28 mouse cellular contexts compared by ENCODE assay signal in genomic region chr3:158690686-158691085, GRCm38 (mm10).
DNase-seq lines count a peak whose midpoint lies in the region; ATAC-seq and TF ChIP-seq lines count a peak whose summit lies in the region.
"Had no signal": no experiment of that assay in that cellular context is flagged by ENCODE, and none has a peak within 500 bp of the region (broad histone marks: within the 10 kb centered on the region; RNA-seq: fewer than 3 reads in every experiment).

No protein-coding gene starts in this region.

- 94% methylated on average over 1 of the region's 1 CpGs for WGBS in midbrain, embryonic 11.5 days
- 79% methylated on average over 1 of the region's 1 CpGs for WGBS in midbrain, embryonic 16.5 days

- H3K9ac ChIP-seq in midbrain, embryonic 11.5 days (ENCODE audit: low read length) = no peak overlapping the region
- no peak overlapping the region for H3K9ac ChIP-seq in midbrain, embryonic 16.5 days (ENCODE audit: low read depth, low read length)
- H3K9ac ChIP-seq: embryonic facial prominence, embryonic 13.5 days; forebrain, embryonic 13.5 days; hindbrain, embryonic 12.5 days; hindbrain, embryonic 15.5 days had no signal

- TF ChIP-seq CTCF in Patski (IDR thresholded peaks at IDR 0.05) = no peak

- H3ac ChIP-seq in myocyte (ENCODE audit: control insufficient read depth, insufficient read length) = no peak overlapping the region

- no peak for ATAC-seq in midbrain, embryonic 11.5 days (ENCODE audit: low FRiP score)
- no peak for ATAC-seq in midbrain, embryonic 16.5 days
- peak; percentile 65 for ATAC-seq in Patski
- no peak for ATAC-seq in frontal cortex, adult (ENCODE audit: low TSS enrichment)
- ATAC-seq: CD4-positive, CD25-positive, alpha-beta regulatory T cell, adult 4 months; forebrain, embryonic 13.5 days; forebrain, embryonic 16.5 days; intestine, postnatal 0 days had no signal

- peak; percentile 70 for DNase-seq in midbrain, embryonic 11.5 days (ENCODE audit: low spot score, missing footprints)
- no peak for DNase-seq in Patski (ENCODE audit: low read depth, low spot score)
- DNase-seq in adrenal gland, postnatal 14 days = no peak
- DNase-seq: adrenal gland, adult 2 months; adrenal gland, postnatal 36 days; B cell, adult 2 months; cerebellum, adult 11 months; cerebellum, adult 2 months; cerebellum, adult 9-11 months; cerebellum, postnatal 36 days; embryo, embryonic 11 days; gastrocnemius, adult 2 months; gastrocnemius, postnatal 14 days; heart, adult 18-20 months; kidney, adult 2 months had no signal

- CTCF ChIA-PET in Patski (lab: Charles Lee) = interaction anchor here (1.2 kb wide), 1 partner anchor 1090 kb away, joined by 3 read pairs; no protein-coding TSS in a partner anchor

- H3K36me3 ChIP-seq in midbrain, embryonic 11.5 days (ENCODE audit: control insufficient read depth, insufficient read depth, low read length) = no peaks in the 10 kb centered on the region
- no peaks in the 10 kb centered on the region for H3K36me3 ChIP-seq in midbrain, embryonic 16.5 days (ENCODE audit: control insufficient read depth, insufficient read depth, low read length)
- H3K36me3 ChIP-seq in myocyte (ENCODE audit: control insufficient read depth, insufficient read depth) = no peaks in the 10 kb centered on the region
- H3K36me3 ChIP-seq: embryonic facial prominence, embryonic 10.5 days; embryonic facial prominence, embryonic 13.5 days; forebrain, embryonic 10.5 days; hindbrain, embryonic 12.5 days; hindbrain, embryonic 15.5 days had no signal

- no peak for TF ChIP-seq POLR2A in myocyte (IDR thresholded peaks at IDR 0.05; ENCODE audit: insufficient read length, low read depth)

- H3K4me3 ChIP-seq in midbrain, embryonic 11.5 days (ENCODE audit: low read depth, low read length) = no peak overlapping the region
- no peak overlapping the region for H3K4me3 ChIP-seq in midbrain, embryonic 16.5 days (ENCODE audit: low read depth, low read length)
- H3K4me3 ChIP-seq in myocyte = no peak overlapping the region
- H3K4me3 ChIP-seq: embryonic facial prominence, embryonic 10.5 days; embryonic facial prominence, embryonic 13.5 days; forebrain, embryonic 10.5 days; forebrain, embryonic 13.5 days; gastrocnemius, adult 2 months; hindbrain, embryonic 12.5 days; hindbrain, embryonic 15.5 days had no signal

- in situ Hi-C loops in Patski (cut with MboI; ENCODE audit: low pct_unique_long_range_greater_than_20kb) = no loop called here

- no peak overlapping the region for H3K27ac ChIP-seq in midbrain, embryonic 11.5 days (ENCODE audit: low read depth, low read length)
- no peak overlapping the region for H3K27ac ChIP-seq in midbrain, embryonic 16.5 days (ENCODE audit: low read length)
- H3K27ac ChIP-seq: embryonic facial prominence, embryonic 10.5 days; embryonic facial prominence, embryonic 13.5 days; forebrain, embryonic 10.5 days; forebrain, embryonic 13.5 days; gastrocnemius, adult 2 months; hindbrain, embryonic 12.5 days; hindbrain, embryonic 15.5 days had no signal

- no peaks in the 10 kb centered on the region for H3K4me1 ChIP-seq in midbrain, embryonic 11.5 days (ENCODE audit: control insufficient read depth, insufficient read depth, low read length)
- no peaks in the 10 kb centered on the region for H3K4me1 ChIP-seq in midbrain, embryonic 16.5 days (ENCODE audit: control insufficient read depth, insufficient read depth, low read length)
- H3K4me1 ChIP-seq: embryonic facial prominence, embryonic 10.5 days; embryonic facial prominence, embryonic 13.5 days; forebrain, embryonic 10.5 days; forebrain, embryonic 13.5 days; hindbrain, embryonic 12.5 days; hindbrain, embryonic 15.5 days had no signal

- no peaks in the 10 kb centered on the region for H3K9me3 ChIP-seq in midbrain, embryonic 11.5 days (ENCODE audit: control insufficient read depth, low read length)
- no peaks in the 10 kb centered on the region for H3K9me3 ChIP-seq in midbrain, embryonic 16.5 days (replicated peaks; ENCODE audit: control insufficient read depth, low read length, poor library complexity, severe bottlenecking)
- H3K9me3 ChIP-seq: embryonic facial prominence, embryonic 10.5 days; embryonic facial prominence, embryonic 13.5 days; forebrain, embryonic 10.5 days; forebrain, embryonic 13.5 days; hindbrain, embryonic 12.5 days; hindbrain, embryonic 15.5 days had no signal

- POLR2A ChIA-PET in Patski (lab: Charles Lee) = no interaction called here

- H3K79me2 ChIP-seq in myocyte (ENCODE audit: control insufficient read depth, insufficient read depth) = no peaks in the 10 kb centered on the region

- H3K27me3 ChIP-seq in midbrain, embryonic 11.5 days (ENCODE audit: control insufficient read depth, insufficient read depth, low read length) = no peaks in the 10 kb centered on the region
- H3K27me3 ChIP-seq in midbrain, embryonic 16.5 days (ENCODE audit: control insufficient read depth, insufficient read depth, low read depth, low read length) = no peaks in the 10 kb centered on the region
- H3K27me3 ChIP-seq in Patski (no peaks in the 10 kb centered on the region), myocyte (ENCODE audit: control insufficient read depth, insufficient read depth, insufficient read length) (no peaks in the 10 kb centered on the region)
- H3K27me3 ChIP-seq: embryonic facial prominence, embryonic 13.5 days; forebrain, embryonic 13.5 days; hindbrain, embryonic 12.5 days; hindbrain, embryonic 15.5 days had no signal

- H3K4me2 ChIP-seq in midbrain, embryonic 11.5 days = no peak overlapping the region
- no peak overlapping the region for H3K4me2 ChIP-seq in midbrain, embryonic 16.5 days (ENCODE audit: low read length)
- no peak overlapping the region for H3K4me2 ChIP-seq in myocyte (ENCODE audit: low read depth)
- H3K4me2 ChIP-seq: embryonic facial prominence, embryonic 13.5 days; forebrain, embryonic 13.5 days; heart, embryonic 11.5 days; hindbrain, embryonic 12.5 days; hindbrain, embryonic 15.5 days had no signal

TF ChIP-seq in myocyte, 11 proteins besides CTCF, POLR2A, EP300 and RAD21:
- TF ChIP-seq CEBPB (IDR thresholded peaks at IDR 0.05; ENCODE audit: insufficient read depth, poor library complexity, severe bottlenecking) (0 out of 2 replicates have a peak, but pooled peaks have one; percentile 21), SRF (IDR thresholded peaks at IDR 0.05; ENCODE audit: control insufficient read depth, insufficient read length, low read depth) (no peak), E2F4 (IDR thresholded peaks at IDR 0.05; ENCODE audit: insufficient read depth) (no peak), MYOD1 (IDR thresholded peaks at IDR 0.05; ENCODE audit: control insufficient read depth in 1 of 3, insufficient read length in 2 of 3, low read depth in 2 of 3) (no peak)
TF ChIP-seq in myocyte: peak in this region for 1.
